Mouse (Mus musculus): ENCODE measurements around the gene Mrpl28.

Gene Mrpl28

GRCm38 (mm10) chr17:26115956-26116487 is 7.3 kb upstream of the Mrpl28 start:
- DNase-seq (ENCODE audit: low read depth, low spot score): no peak

- no peak for DNase-seq (ENCODE audit: low read depth, low spot score)
These were observed 6.6 kb upstream of the Mrpl28 start for GRCm38 (mm10) chr17:26116503-26117258.

- peak; percentile 59 for DNase-seq (ENCODE audit: low read depth, low spot score)
These were observed 3.3 kb upstream of the Mrpl28 start for GRCm38 (mm10) chr17:26119766-26120710.

GRCm38 (mm10) chr17:26122431-26123140 is 714 bp upstream of the Mrpl28 start:
- DNase-seq (ENCODE audit: low read depth, low spot score): no peak

- no peak for DNase-seq (ENCODE audit: low read depth, low spot score)
These were observed 1.3 kb downstream of the Mrpl28 start for GRCm38 (mm10) chr17:26124560-26124959.

- DNase-seq (ENCODE audit: low read depth, low spot score): no peak
These were observed 1.9 kb downstream of the Mrpl28 start for GRCm38 (mm10) chr17:26125226-26125625.

- DNase-seq (ENCODE audit: low read depth, low spot score): peak; percentile 10
These were observed 7.9 kb downstream of the Mrpl28 start for GRCm38 (mm10) chr17:26131062-26131732.

- no peak for DNase-seq (ENCODE audit: low read depth, low spot score)
These were observed 8.9 kb downstream of the Mrpl28 start for GRCm38 (mm10) chr17:26131856-26132853.

GRCm38 (mm10) chr17:26137106-26137750 is 13.9 kb downstream of the Mrpl28 start:
- DNase-seq (ENCODE audit: low read depth, low spot score): no peak

GRCm38 (mm10) chr17:26137751-26138130 is 14.4 kb downstream of the Mrpl28 start:
- no peak for DNase-seq (ENCODE audit: low read depth, low spot score)

- DNase-seq (ENCODE audit: low read depth, low spot score): peak; percentile 95
These were observed 15.0 kb downstream of the Mrpl28 start, which contains the start of gene Axin1 for GRCm38 (mm10) chr17:26138239-26138836. Gene Axin1, plus strand, starts transcription at chr17:26138688.

GRCm38 (mm10) chr17:26138901-26139381 is 15.6 kb downstream of the Mrpl28 start:
- DNase-seq (ENCODE audit: low read depth, low spot score): no peak

GRCm38 (mm10) chr17:26142796-26143195 is 19.5 kb downstream of the Mrpl28 start:
- DNase-seq (ENCODE audit: low read depth, low spot score): no peak

- no peak for DNase-seq (ENCODE audit: low read depth, low spot score)
These were observed 20.1 kb downstream of the Mrpl28 start for GRCm38 (mm10) chr17:26143386-26143785.

- DNase-seq (ENCODE audit: low read depth, low spot score): no peak
These were observed 25.8 kb downstream of the Mrpl28 start for GRCm38 (mm10) chr17:26149056-26149455.

GRCm38 (mm10) chr17:26151886-26152630 is 28.8 kb downstream of the Mrpl28 start:
- no peak for DNase-seq (ENCODE audit: low read depth, low spot score)

GRCm38 (mm10) chr17:26162736-26163135 is 39.4 kb downstream of the Mrpl28 start:
- DNase-seq (ENCODE audit: low read depth, low spot score): no peak

- DNase-seq (ENCODE audit: low read depth, low spot score): no peak
These were observed 44.7 kb downstream of the Mrpl28 start for GRCm38 (mm10) chr17:26168039-26168438.
